Mouse (Mus musculus): ENCODE data around the gene B3gnt6. TPM values are rescaled to one million over a fixed set of nuclear protein-coding genes. Genes with fewer than 3 reads are reported as not detected.

B3gnt6 gene
- polyA plus RNA-seq, 1 experiment from 2014 or later = not detected

GRCm38 (mm10) chr7:98156280-98156665, 43.0 kb downstream of the B3gnt6 start:
- Histone ChIP-seq H3K36me3 (ENCODE audit: control insufficient read depth, insufficient read depth, low read length) (no peaks in the 10 kb centered on the region), H3K4me1 (ENCODE audit: control insufficient read depth, insufficient read depth, low read length) (peaks cover 26% of the 10 kb centered on the region), H3K9ac (ENCODE audit: low read length) (no peak overlapping the region; the same call in 1 of the 2 replicates), H3K27me3 (ENCODE audit: control insufficient read depth, insufficient read depth, low read length) (no peaks in the 10 kb centered on the region), H3K27ac (ENCODE audit: low read length) (no peak overlapping the region), H3K4me2 (ENCODE audit: low read depth, low read length) (no peak overlapping the region), H3K9me3 (replicated peaks; ENCODE audit: control insufficient read depth, low read length) (no peaks in the 10 kb centered on the region), H3K4me3 (replicated peaks; ENCODE audit: low read length) (no peak overlapping the region)
- WGBS = 49% methylated on average over 3 of the region's 3 CpGs
- no peak for ATAC-seq (ENCODE audit: insufficient read depth, low FRiP score)

GRCm38 (mm10) chr7:98155546-98156279, 43.6 kb downstream of the B3gnt6 start:
- H3K27me3 ChIP-seq (ENCODE audit: control insufficient read depth, insufficient read depth, low read length) = no peaks in the 10 kb centered on the region
- H3K9ac ChIP-seq (ENCODE audit: low read length) = no peak overlapping the region
- H3K9me3 ChIP-seq (replicated peaks; ENCODE audit: control insufficient read depth, low read length) = no peaks in the 10 kb centered on the region
- 22% methylated on average over 7 of the region's 8 CpGs for WGBS
- H3K4me3 ChIP-seq (replicated peaks; ENCODE audit: low read length) = no peak overlapping the region
- no peak overlapping the region for H3K4me2 ChIP-seq (ENCODE audit: low read depth, low read length)
- no peak for ATAC-seq (ENCODE audit: insufficient read depth, low FRiP score)
- no peaks in the 10 kb centered on the region for H3K36me3 ChIP-seq (ENCODE audit: control insufficient read depth, insufficient read depth, low read length)
- peaks cover 26% of the 10 kb centered on the region for H3K4me1 ChIP-seq (ENCODE audit: control insufficient read depth, insufficient read depth, low read length)
- H3K27ac ChIP-seq (ENCODE audit: low read length) = no peak overlapping the region; the same call in 1 of the 2 replicates

GRCm38 (mm10) chr7:98153892-98154291, 45.4 kb downstream of the B3gnt6 start:
- no peak overlapping the region for H3K27ac ChIP-seq (ENCODE audit: low read length)
- WGBS = 73% methylated on average over 5 of the region's 5 CpGs
- ATAC-seq (ENCODE audit: insufficient read depth, low FRiP score) = no peak
- peaks cover 12% of the 10 kb centered on the region; the same call in 1 of the 2 replicates for H3K4me1 ChIP-seq (ENCODE audit: control insufficient read depth, insufficient read depth, low read length)
- H3K9ac ChIP-seq (ENCODE audit: low read length) = no peak overlapping the region
- H3K4me3 ChIP-seq (replicated peaks; ENCODE audit: low read length) = no peak overlapping the region
- no peak overlapping the region for H3K4me2 ChIP-seq (ENCODE audit: low read depth, low read length)
- H3K9me3 ChIP-seq (replicated peaks; ENCODE audit: control insufficient read depth, low read length) = no peaks in the 10 kb centered on the region
- H3K36me3 ChIP-seq (ENCODE audit: control insufficient read depth, insufficient read depth, low read length) = no peaks in the 10 kb centered on the region
- no peaks in the 10 kb centered on the region for H3K27me3 ChIP-seq (ENCODE audit: control insufficient read depth, insufficient read depth, low read length)

GRCm38 (mm10) chr7:98153345-98153744, 45.9 kb downstream of the B3gnt6 start:
- H3K4me3 ChIP-seq (replicated peaks; ENCODE audit: low read length) = no peak overlapping the region
- no peaks in the 10 kb centered on the region for H3K27me3 ChIP-seq (ENCODE audit: control insufficient read depth, insufficient read depth, low read length)
- H3K36me3 ChIP-seq (ENCODE audit: control insufficient read depth, insufficient read depth, low read length) = no peaks in the 10 kb centered on the region
- no peak overlapping the region for H3K4me2 ChIP-seq (ENCODE audit: low read depth, low read length)
- H3K4me1 ChIP-seq (ENCODE audit: control insufficient read depth, insufficient read depth, low read length) = peaks cover 12% of the 10 kb centered on the region; the same call in 1 of the 2 replicates
- no peak overlapping the region for H3K27ac ChIP-seq (ENCODE audit: low read length)
- 48% methylated on average over 3 of the region's 3 CpGs for WGBS
- H3K9ac ChIP-seq (ENCODE audit: low read length) = no peak overlapping the region
- no peaks in the 10 kb centered on the region for H3K9me3 ChIP-seq (replicated peaks; ENCODE audit: control insufficient read depth, low read length)
- ATAC-seq (ENCODE audit: insufficient read depth, low FRiP score) = no peak

- no peak overlapping the region for H3K9ac ChIP-seq (ENCODE audit: low read length)
- WGBS = 61% methylated on average over 8 of the region's 8 CpGs
These were observed 46.9 kb downstream of the B3gnt6 start for GRCm38 (mm10) chr7:98152400-98152799.

GRCm38 (mm10) chr7:98150525-98150924, 48.8 kb downstream of the B3gnt6 start:
- Histone ChIP-seq H3K4me1 (ENCODE audit: control insufficient read depth, insufficient read depth, low read length) (no peaks in the 10 kb centered on the region), H3K4me2 (ENCODE audit: low read depth, low read length) (no peak overlapping the region), H3K9ac (ENCODE audit: low read length) (no peak overlapping the region), H3K27ac (ENCODE audit: low read length) (no peak overlapping the region), H3K36me3 (ENCODE audit: control insufficient read depth, insufficient read depth, low read length) (no peaks in the 10 kb centered on the region), H3K9me3 (replicated peaks; ENCODE audit: control insufficient read depth, low read length) (no peaks in the 10 kb centered on the region), H3K4me3 (replicated peaks; ENCODE audit: low read length) (no peak overlapping the region), H3K27me3 (ENCODE audit: control insufficient read depth, insufficient read depth, low read length) (no peaks in the 10 kb centered on the region)
- ATAC-seq (ENCODE audit: insufficient read depth, low FRiP score) = no peak
- WGBS = 45% methylated on average over 5 of the region's 5 CpGs

More at GRCm38 (mm10) chr7:98152400-98152799, 46.9 kb downstream of the B3gnt6 start:
- ATAC-seq (ENCODE audit: insufficient read depth, low FRiP score) = no peak
- Histone ChIP-seq H3K9me3 (replicated peaks; ENCODE audit: control insufficient read depth, low read length) (no peaks in the 10 kb centered on the region), H3K36me3 (ENCODE audit: control insufficient read depth, insufficient read depth, low read length) (no peaks in the 10 kb centered on the region), H3K4me2 (ENCODE audit: low read depth, low read length) (no peak overlapping the region), H3K4me1 (ENCODE audit: control insufficient read depth, insufficient read depth, low read length) (peaks cover 8% of the 10 kb centered on the region; the same call in 1 of the 2 replicates), H3K4me3 (replicated peaks; ENCODE audit: low read length) (no peak overlapping the region), H3K27ac (ENCODE audit: low read length) (no peak overlapping the region), H3K27me3 (ENCODE audit: control insufficient read depth, insufficient read depth, low read length) (no peaks in the 10 kb centered on the region)

- H3K9me3 ChIP-seq (replicated peaks; ENCODE audit: control insufficient read depth, low read length) = no peaks in the 10 kb centered on the region
- H3K9ac ChIP-seq (ENCODE audit: low read length) = no peak overlapping the region
- no peak overlapping the region for H3K27ac ChIP-seq (ENCODE audit: low read length)
- no peak overlapping the region for H3K4me2 ChIP-seq (ENCODE audit: low read depth, low read length)
- H3K4me3 ChIP-seq (replicated peaks; ENCODE audit: low read length) = no peak overlapping the region
- WGBS = 33% methylated on average over 3 of the region's 3 CpGs
- no peaks in the 10 kb centered on the region for H3K27me3 ChIP-seq (ENCODE audit: control insufficient read depth, insufficient read depth, low read length)
- ATAC-seq (ENCODE audit: insufficient read depth, low FRiP score) = no peak
- H3K4me1 ChIP-seq (ENCODE audit: control insufficient read depth, insufficient read depth, low read length) = no peaks in the 10 kb centered on the region
- no peaks in the 10 kb centered on the region for H3K36me3 ChIP-seq (ENCODE audit: control insufficient read depth, insufficient read depth, low read length)
These were observed 49.5 kb downstream of the B3gnt6 start for GRCm38 (mm10) chr7:98149802-98150201.

GRCm38 (mm10) chr7:98148721-98149407, 50.4 kb downstream of the B3gnt6 start:
- Histone ChIP-seq H3K9me3 (replicated peaks; ENCODE audit: control insufficient read depth, low read length) (no peaks in the 10 kb centered on the region), H3K27ac (ENCODE audit: low read length) (no peak overlapping the region), H3K4me2 (ENCODE audit: low read depth, low read length) (no peak overlapping the region), H3K9ac (ENCODE audit: low read length) (no peak overlapping the region), H3K4me1 (ENCODE audit: control insufficient read depth, insufficient read depth, low read length) (no peaks in the 10 kb centered on the region), H3K4me3 (replicated peaks; ENCODE audit: low read length) (no peak overlapping the region), H3K27me3 (ENCODE audit: control insufficient read depth, insufficient read depth, low read length) (no peaks in the 10 kb centered on the region), H3K36me3 (ENCODE audit: control insufficient read depth, insufficient read depth, low read length) (no peaks in the 10 kb centered on the region)
- WGBS = 70% methylated on average over 10 of the region's 10 CpGs
- no peak for ATAC-seq (ENCODE audit: insufficient read depth, low FRiP score)

- no peaks in the 10 kb centered on the region for H3K27me3 ChIP-seq (ENCODE audit: control insufficient read depth, insufficient read depth, low read length)
- H3K36me3 ChIP-seq (ENCODE audit: control insufficient read depth, insufficient read depth, low read length) = no peaks in the 10 kb centered on the region
- no peak overlapping the region for H3K4me2 ChIP-seq (ENCODE audit: low read depth, low read length)
- WGBS = 71% methylated on average over 8 of the region's 8 CpGs
- no peaks in the 10 kb centered on the region for H3K4me1 ChIP-seq (ENCODE audit: control insufficient read depth, insufficient read depth, low read length)
- no peak overlapping the region for H3K4me3 ChIP-seq (replicated peaks; ENCODE audit: low read length)
- no peak for ATAC-seq (ENCODE audit: insufficient read depth, low FRiP score)
- no peaks in the 10 kb centered on the region for H3K9me3 ChIP-seq (replicated peaks; ENCODE audit: control insufficient read depth, low read length)
- H3K27ac ChIP-seq (ENCODE audit: low read length) = no peak overlapping the region
- no peak overlapping the region for H3K9ac ChIP-seq (ENCODE audit: low read length)
These were observed 51.5 kb downstream of the B3gnt6 start for GRCm38 (mm10) chr7:98147766-98148165.
